Mouse (Mus musculus): ENCODE results near the gene Mad2l1bp.

Mad2l1bp gene

DNA sequence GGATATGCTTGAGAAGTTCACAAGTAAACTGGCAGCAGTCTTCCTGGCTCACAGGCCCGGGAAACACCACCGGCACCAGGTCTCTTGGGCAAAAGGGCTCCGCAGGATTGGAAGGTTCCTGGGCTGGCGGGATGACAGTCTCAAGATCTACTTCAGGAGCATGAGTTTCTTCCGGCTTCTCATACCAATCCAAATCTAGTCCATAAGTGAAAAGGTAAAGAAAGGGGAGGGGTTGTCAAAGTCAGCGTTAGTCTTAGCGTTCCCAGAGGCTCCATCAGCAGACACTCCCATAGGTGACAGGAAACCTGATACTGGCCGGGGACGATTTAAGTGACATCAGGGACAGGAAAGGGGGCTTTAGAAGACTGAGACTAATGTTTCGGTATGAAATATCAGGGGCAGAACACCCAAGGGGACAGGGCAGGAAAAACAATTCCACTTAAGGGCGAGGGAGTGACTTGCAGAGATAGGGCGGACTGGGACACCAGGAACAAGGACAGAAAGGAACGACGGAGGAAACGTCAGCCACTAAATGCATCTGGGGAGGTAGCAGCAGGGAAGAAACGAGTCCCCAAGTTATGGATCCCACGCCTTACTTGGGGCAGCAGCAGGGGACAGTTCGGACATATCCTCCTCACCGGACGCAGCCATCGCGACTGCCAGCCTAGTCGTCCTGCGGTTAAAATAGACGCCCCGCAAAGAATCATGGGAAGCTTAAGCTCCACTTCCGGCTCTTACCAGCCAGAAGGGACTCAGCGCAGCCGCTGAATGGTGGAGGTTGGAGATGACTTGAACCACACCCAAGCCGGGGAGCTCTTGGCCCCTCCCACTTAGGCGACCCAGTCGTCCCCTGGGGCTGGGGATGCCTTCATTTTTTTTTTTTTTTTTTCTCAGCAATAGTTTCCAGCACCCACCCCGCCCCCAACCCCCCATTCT, at the start of gene Mad2l1bp:
Mad2l1bp (minus strand) TSS at position 707 of the 936 bp plus-strand sequence.
- peak; percentile 94 for DNase-seq (ENCODE audit: extremely low read depth, low read depth)

DNA sequence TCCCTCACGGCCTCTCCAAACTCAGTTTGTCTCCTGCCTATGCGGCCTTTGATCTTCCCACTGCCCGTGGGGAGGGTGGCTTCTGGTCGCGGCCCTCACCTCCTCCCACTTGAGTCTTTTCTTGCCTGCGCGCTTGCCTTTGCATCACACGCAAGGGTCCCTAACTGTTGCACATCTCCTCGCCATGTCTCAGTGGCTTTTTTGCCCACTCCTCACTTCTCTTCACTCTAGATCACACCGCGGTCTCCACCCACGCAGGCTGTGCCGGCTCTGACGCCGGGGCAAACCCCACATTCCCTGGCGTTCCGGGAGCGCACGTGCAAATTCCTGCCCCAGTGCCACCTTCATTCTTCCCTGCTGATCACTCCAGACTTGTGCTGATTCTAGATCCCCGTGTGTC, 49.7 kb upstream of the Mad2l1bp start:
- no peak for DNase-seq (ENCODE audit: extremely low read depth, low read depth)

DNA sequence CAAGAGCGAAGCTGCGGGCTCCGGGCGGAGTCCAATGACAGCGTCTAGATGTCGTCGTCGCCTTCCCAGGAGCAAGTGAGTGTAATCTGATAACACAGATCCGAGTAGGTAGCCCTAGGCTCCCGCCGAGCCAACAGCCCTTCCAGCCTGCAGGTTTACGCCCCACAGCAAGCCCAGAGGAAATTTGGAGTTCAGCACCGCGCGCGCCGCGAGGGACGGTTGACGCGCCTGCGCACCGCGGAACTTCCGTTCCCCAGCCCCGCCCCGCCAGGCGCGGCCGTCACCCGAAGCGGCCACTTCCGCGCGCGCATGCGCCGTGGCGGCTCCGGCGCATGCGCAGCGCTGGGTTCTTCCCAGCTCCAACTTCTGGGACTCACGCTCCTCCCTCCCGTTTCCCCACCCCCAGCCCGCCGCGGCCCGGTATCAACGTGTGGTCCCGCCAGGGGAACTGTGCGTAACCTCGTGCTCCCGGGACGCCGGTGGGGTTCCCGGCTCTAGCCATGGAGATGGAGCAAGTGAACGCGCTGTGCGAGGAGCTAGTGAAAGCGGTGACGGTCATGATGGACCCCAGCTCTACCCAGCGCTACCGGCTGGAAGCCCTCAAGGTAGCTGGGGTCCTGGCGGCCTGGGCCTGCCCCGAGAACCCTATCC, 49.2 kb upstream of the Mad2l1bp start, which contains the start of the genes Polh and Xpo5:
Polh (minus strand) TSS at position 225 of the 651 bp plus-strand sequence.
Xpo5 (plus strand) TSS at position 362 of the 651 bp plus-strand sequence.
- DNase-seq (ENCODE audit: extremely low read depth, low read depth), result peak; percentile 90

DNA sequence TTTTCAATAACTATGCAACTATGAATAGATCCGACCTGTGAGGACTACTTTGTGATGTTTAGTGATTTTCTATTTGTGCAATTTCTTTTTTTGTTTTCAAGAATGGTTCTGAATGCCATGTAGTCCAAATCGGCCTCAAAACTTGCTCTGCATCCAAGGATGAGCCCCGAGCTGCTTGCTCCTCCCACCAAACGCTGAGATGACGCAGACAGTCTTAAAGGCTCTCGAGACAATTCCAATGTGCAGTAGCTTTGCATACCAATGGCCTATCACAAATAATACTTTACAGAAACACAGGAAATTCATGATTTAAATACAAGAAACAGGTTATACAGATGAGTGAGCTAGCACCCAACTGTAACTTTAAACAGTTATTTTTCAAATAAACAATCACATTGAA, 47.8 kb upstream of the Mad2l1bp start:
- peak; percentile 54 for DNase-seq (ENCODE audit: extremely low read depth, low read depth)

DNA sequence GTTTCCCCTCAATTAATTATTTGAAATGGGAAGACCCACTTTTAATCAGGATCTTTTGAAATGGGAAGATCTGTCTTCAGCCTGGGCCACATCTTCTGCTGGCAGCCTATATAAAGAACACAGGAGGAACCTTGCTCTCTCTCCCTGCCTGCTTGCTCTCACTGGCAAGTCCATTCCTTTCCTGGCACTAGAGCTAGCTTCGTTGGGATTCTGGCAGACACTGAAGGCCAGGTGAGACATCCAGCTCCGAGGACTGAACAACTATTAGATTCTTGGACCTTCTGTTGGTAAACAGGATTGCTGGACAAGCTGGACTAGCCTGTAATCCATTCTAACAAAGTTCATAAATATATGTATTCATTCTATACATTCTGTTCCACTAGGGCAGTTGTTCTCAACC, 35.5 kb upstream of the Mad2l1bp start:
- DNase-seq (ENCODE audit: extremely low read depth, low read depth), result no peak

DNA sequence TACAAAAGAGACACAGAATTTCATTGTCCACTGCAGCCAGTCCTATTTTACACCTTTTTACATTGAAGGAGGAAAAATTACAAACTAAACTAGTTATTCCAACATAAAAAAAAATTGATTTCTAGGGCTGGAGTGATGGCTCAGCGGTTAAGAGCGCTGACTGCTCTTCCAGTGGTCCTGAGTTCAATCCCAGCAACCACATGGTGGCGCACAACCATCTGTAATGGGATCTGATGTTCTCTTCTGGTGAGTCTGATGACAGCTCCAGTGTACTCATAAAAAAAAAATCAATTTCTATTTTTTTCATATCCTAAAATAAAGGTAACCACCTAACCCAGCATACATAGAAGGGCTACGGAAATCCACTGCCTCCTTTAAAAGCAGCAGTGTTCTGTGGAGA, 28.9 kb upstream of the Mad2l1bp start:
- no peak for DNase-seq (ENCODE audit: extremely low read depth, low read depth)

DNA sequence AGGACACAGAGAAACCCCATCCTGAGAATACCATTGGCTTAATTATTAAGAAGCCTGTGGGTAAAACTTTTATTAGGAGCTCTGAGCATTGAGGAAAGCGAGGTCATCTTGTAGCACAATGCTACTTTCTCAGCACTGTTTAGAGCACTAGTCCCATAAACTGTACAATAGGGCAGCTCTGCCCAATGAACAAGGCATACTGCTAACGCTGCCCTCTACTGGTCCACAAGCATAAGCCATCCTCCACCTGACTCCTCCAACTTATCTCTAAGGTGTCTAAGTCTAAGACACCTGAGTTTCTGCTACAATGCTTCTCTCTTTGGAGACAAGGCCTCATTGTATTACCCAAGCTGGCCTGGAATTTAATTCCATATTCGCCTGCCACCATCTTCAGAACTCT, 17.2 kb upstream of the Mad2l1bp start:
- no peak for DNase-seq (ENCODE audit: extremely low read depth, low read depth)

DNA sequence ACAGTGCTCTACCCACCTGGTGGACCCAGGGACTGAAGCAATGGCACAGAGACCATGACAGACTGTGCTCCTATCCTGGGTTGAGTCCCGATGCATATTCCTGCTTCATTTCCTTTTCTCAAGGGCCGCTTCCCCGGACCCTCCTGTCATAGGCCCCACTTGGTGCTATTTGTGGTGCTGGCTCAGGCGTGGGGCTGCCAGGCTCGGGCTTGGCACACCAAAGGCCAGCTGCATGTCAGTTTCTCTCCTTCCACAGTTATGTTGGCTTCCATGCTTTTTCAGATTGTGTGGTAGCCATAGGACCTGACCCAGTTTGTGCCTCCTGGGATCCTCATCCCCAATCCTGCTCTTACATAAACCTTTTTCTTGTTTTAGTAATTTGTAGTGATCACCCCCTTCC, 15.4 kb upstream of the Mad2l1bp start:
- DNase-seq (ENCODE audit: extremely low read depth, low read depth), result no peak

DNA sequence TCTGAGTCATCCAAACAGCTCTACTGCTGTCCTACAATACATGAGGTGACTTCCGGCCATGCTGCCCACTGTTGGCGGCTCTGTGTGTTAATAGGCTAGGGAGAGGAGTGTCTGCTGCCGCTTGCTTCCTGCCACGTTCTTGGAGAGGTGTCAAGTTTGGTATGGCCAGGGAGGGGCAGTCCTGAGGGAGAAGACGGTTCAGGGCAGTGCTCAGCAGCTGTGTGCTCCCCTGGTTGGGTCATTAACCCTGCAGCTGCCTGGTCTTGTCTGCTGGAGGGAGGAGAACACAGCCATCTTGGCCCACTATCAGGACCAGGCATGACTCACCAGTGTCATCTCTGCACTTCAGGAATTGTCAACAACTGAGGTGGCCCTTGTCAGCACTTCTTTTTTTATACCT, 15.0 kb upstream of the Mad2l1bp start:
- no peak for DNase-seq (ENCODE audit: extremely low read depth, low read depth)

DNA sequence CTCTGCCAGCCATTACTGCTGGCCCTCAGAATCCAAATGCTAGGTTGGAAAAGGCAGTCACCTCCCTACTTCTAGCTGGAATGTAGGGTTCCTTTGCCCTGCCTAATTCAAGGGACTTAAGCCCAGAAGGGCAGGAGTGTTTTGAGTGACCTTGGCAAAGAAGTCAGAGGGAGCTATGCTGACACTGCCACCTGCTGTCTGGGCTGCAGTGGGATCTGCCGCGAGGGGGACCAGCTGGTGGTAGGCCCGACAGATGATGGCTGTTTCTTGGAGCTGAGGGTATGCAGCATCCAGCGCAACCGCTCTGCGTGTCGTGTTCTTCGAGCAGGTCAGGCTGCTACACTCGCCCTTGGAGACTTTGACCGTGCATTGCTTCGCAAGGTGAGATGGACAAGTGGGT, 13.7 kb upstream of the Mad2l1bp start:
- no peak for DNase-seq (ENCODE audit: extremely low read depth, low read depth)

DNA sequence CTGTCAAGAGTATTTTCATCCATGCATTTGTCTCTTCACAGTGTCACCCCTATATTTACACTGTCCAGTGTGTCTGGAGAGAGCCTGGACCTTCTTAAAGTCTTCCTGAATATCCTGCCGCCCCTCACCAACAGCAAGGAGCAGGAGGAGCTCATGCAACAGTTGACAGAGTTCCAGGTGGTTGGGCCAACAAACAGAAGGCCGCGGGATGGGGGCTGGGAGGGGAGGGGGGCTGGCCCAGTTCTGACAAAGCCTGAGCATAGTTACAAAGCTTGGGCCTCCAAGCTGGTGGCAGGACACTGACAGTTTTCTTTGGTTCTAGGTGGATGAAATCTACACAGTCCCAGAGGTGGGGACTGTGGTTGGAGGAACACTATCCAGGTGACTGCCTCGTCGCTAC, 12.9 kb upstream of the Mad2l1bp start:
- DNase-seq (ENCODE audit: extremely low read depth, low read depth), result no peak

DNA sequence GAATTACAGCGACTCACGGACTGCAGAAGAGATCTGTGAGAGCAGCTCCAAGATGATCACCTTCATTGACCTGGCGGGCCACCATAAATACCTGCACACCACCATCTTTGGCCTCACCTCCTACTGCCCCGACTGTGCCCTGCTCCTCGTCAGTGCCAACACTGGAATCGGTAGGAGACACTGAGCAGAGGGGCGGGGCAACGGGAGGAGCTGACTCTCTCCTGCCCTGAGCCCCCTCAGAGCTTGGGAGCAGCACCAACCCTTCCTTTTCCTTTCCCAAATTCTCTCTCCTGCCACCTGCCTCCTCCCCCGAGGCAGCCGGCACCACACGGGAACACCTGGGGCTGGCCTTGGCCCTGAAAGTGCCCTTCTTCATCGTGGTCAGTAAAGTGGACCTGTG, 12.1 kb upstream of the Mad2l1bp start:
- no peak for DNase-seq (ENCODE audit: extremely low read depth, low read depth)

DNA sequence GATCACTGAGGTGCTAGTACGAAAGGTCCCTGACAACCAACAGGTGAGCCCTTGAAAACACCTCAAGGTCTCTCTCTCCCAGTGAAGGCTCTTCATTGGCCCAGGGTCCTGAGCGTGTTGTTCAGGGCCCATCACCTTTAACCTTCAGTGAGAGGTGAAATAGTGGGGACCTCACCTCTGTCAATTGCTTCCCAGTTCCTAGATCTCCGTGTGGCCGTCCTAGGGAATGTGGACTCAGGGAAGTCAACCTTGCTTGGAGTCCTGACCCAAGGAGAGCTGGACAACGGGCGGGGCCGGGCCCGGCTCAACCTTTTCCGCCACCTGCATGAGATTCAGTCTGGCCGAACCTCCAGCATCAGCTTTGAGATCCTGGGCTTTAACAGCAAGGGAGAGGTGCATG, 11.4 kb upstream of the Mad2l1bp start:
- no peak for DNase-seq (ENCODE audit: extremely low read depth, low read depth)

DNA sequence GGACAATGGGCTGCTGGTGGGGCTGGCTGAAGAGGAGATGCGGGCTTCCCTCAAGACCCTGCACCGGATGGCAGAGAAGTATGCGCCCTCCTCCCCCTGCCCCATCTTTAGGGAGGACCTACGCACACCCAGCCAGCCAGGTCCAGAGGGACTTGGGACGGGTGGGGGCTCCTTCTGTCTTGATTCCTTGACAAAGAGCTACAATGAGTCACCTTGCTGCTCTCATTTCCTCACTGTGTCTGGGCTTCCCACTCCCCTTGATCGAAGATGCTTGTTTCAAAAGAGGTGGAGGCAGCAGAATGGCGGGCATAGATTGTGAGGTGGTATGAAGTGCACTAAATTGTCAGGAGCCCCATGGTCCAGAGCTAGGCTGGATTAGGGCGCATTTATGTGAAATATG, 10.9 kb upstream of the Mad2l1bp start:
- no peak for DNase-seq (ENCODE audit: extremely low read depth, low read depth)

DNA sequence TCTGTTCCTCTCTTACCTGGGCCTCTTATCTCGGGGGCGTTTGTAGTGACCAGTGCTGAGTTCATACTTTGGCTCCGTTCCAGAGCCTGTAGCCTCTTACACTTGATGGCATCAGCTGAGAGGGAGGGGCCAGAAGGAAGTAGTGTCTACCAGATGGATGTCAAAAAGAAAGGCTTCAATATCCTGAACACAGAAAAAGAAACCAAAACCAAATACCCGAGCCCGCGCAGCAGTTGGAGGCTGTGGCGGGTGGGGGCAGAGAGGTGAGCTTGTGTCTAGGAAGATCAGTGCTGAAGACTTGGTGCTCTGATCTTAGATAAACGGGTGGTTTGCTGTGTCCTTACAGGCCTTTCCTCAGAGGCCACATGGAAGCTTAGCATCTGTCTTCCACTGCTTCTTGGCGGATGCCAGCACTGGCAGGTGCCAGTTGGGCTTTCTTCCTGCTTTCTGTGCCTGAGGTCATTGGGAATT, 9.6 kb upstream of the Mad2l1bp start:
- no peak for DNase-seq (ENCODE audit: extremely low read depth, low read depth)

DNA sequence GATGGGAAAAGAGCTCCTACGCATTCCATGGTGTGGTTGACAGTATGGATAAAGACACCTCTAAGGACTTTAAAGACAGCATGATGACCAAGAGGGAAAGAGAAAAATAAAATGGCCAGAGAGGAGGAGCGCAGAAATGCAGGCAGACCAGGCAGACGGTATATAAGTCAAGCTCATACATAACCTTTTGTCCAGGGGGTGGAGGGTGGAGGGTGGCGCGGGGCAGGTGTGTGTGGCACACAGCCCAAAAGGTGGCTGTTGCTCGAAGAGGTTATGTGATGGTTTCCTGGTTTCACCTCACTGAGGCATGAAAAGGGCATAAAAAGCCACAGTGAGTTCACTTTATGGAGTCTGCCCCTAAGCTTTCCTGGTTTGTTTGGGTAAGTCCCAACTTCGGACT, 9.2 kb upstream of the Mad2l1bp start:
- DNase-seq (ENCODE audit: extremely low read depth, low read depth), result no peak

DNA sequence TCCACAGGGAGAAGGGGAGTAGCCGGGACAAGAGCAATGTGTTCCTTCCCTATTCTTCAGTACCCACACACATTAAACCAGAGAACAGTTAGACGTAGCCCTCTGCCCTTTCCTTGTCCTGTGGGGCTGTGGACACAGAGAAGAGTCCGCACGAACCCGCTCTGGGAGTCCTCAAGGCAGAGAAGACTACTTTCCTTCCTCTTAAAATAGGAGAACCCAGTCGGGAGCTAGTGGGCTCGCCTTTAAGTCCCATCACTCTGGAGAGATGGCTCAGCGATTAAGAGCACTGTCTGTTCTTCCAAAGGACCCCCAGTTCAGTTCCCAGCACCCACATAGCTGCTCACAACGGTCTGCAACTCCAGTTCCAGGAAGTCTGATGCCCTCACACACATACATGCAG, 8.4 kb upstream of the Mad2l1bp start:
- DNase-seq (ENCODE audit: extremely low read depth, low read depth), result no peak

DNA sequence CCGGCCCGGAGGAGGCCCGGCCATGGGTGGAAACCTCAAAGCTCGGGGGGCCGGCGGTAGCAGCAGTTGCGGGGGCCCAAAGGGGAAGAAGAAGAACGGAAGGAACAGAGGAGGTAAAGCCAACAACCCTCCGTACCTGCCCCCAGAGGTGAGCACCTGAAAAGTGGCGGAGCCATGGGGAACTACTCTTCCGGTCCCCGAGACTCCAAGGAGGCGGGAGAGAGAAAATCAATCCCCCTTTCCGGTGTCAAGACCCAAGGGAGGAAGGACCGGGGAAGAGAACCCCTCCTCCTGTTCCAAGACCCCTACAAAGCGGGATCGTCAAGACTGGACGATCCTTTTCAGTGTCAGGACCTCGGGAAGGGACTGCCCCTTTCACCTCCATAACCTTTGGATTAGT, 7.8 kb upstream of the Mad2l1bp start:
- DNase-seq (ENCODE audit: extremely low read depth, low read depth), result no peak

DNA sequence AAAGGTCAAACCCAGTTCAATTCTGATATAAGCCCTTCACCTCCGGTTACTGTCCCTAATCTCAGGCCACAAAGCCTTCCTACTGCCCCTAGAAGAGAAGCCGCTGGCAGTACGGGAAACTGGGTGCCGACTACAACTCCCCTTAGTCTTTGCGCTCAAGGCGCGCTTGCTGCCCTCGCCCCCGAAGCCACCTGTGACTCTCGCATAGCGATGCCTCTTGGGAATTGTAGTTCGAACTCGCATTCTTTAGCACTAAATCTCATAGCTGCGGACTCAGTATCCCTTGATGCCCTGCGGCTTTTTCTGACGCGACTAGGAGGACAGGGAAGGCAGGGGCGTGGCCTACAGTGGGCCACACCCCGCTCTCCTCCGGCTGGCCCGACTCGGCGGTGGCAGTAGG, 7.3 kb upstream of the Mad2l1bp start, which contains the start of gene Gtpbp2:
Gtpbp2 (plus strand) TSS at position 347 of the 400 bp plus-strand sequence.
- peak; percentile 99 for DNase-seq (ENCODE audit: extremely low read depth, low read depth)

DNA sequence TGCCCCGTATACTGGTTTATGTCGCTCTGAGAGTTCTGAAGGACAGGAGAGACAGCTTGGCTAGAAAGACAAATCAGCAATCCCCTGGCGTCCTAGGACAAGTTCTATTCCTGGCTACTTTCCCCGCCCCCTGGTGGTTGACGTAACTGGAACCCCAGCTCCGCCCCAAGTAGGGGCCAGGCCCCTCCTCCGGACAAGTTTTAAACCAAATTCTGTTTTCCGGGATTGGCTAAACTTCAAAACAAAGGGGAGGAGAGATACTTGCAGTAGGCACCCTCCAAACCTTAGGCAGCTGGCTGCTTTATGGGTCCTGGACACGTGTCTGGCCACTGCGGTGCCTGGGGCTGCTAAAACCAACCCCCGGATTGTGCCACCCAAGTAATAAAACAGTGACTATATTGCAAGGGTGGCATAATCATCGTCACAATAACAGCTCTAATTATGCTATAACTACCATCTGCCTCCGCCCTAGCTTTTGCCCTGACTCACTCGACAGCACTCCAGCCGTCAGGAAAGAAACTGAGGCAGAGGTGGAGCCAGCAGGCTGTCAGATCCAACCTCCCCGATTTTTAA, 6.8 kb upstream of the Mad2l1bp start:
- DNase-seq (ENCODE audit: extremely low read depth, low read depth), result peak; percentile 92

DNA sequence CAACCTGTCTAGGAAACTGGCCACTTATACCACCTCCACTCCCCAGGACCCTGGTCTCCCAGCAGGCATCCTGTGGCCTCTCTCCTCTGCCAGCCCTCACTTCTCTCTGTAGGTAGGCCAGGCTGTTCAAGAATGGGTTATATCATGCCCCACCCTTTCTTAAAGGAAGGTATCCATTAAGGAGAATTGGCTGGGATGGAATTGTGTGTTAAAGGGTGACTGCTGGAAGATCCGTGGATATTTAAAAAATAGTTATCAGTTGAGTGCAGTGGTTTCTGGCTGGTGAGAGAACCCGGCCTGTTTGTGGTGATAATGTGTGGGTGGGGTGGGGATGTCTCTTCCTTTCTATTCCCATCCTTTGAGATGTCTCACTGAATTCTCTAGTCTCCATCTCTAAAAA, 5.9 kb upstream of the Mad2l1bp start:
- DNase-seq (ENCODE audit: extremely low read depth, low read depth), result peak; percentile 74

DNA sequence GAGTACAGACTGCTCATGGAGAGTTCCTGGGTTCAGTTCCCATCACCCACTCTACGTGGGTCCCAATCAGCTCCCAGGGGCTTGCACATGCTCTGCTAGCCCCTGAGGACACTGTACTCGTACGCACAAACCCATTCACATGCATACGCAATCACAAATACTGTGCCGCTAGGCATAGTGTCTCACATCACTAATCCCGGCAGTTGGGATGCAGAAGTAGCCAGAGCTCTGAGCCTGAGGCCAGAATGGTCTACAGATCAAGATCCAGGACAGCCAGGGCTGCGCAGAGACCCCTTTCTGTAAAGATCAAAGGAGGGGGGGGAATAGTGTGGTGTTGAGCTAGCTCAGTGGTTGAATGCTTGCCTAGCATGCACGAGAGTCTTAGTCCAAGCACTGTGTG, 3.8 kb upstream of the Mad2l1bp start:
- DNase-seq (ENCODE audit: extremely low read depth, low read depth), result no peak

Data from MEL-GATA-1-ER (cell line).